Mouse (Mus musculus) bone marrow, adult 2 months (tissue): ENCODE results near the gene Etnk2.

Source experiments
- CTCF ChIP-seq: fragments of 200-500 bp; IDR thresholded peaks from 2 replicates; pipeline ENCODE4 v1.5.1; 2011; ENCODE audit warnings: low read length, control low read depth; ENCODE audit not compliant: control insufficient read depth, insufficient read depth
- POLR2A ChIP-seq: fragments of 200-500 bp; IDR thresholded peaks from 2 replicates; pipeline ENCODE4 v1.6.1; 2011; ENCODE audit warnings: low read depth, mild to moderate bottlenecking, control low read depth, low read length, borderline replicate concordance; ENCODE audit not compliant: control insufficient read depth

- TF ChIP-seq CTCF (no peak), POLR2A (no peak)
Measured at GRCm38 (mm10) chr1:133409786-133410185, 46.4 kb downstream of the Etnk2 start.
